ENCODE assay signal across 14 mouse cellular contexts in the genomic region with DNA sequence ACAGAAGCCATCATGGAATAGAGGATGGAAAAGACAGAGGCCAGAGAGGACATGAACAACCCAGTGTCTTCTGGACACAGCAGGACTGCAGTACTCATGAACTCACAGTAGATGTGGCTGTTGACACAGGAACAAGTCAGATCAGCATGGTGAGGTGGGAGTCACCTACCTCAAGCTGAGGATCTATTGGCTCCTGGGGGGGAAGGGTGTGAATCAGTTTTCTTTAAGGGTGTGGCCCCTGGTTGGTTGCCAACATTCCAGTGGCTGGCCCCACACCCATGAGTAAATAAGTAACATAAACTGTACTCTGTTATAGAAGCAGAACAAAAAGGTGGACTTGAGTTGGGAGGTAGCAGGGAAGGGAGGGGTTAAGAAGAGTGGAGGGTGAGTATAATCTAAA.
DNase-seq lines count a peak whose midpoint lies in the region; ATAC-seq and TF ChIP-seq lines count a peak whose summit lies in the region.
"Had no signal": no experiment of that assay in that cellular context is flagged by ENCODE, and none has a peak within 500 bp of the region (broad histone marks: within the 10 kb centered on the region; RNA-seq: fewer than 3 reads in every experiment).

No protein-coding gene starts in this region.

- TF ChIP-seq CTCF in gastrocnemius, adult 2 months (IDR thresholded peaks at IDR 0.05), result peak; percentile 9; the same call in 1 of the 2 replicates
- peak; percentile 38; the same call in 1 of the 2 replicates for TF ChIP-seq CTCF in small intestine, adult 2 months (IDR thresholded peaks at IDR 0.05; ENCODE audit: extremely low read depth, insufficient read length, insufficient replicate concordance, low read depth, low read length)

- H3K27me3 ChIP-seq in lung, embryonic 16.5 days (ENCODE audit: control insufficient read depth, insufficient read depth, low read depth, low read length), result no peaks in the 10 kb centered on the region
- H3K27me3 ChIP-seq in small intestine, adult 2 months (ENCODE audit: control insufficient read depth, insufficient read depth, low read length), result no peaks in the 10 kb centered on the region
- H3K27me3 ChIP-seq: liver, embryonic 13.5 days; midbrain, embryonic 15.5 days had no signal

- no peak overlapping the region for H3K27ac ChIP-seq in gastrocnemius, adult 2 months
- no peak overlapping the region for H3K27ac ChIP-seq in lung, embryonic 16.5 days (ENCODE audit: low read length)
- no peak overlapping the region for H3K27ac ChIP-seq in small intestine, adult 2 months (ENCODE audit: insufficient read depth, low read depth, low read length)
- H3K27ac ChIP-seq: liver, embryonic 13.5 days; midbrain, embryonic 15.5 days had no signal

- no peak for DNase-seq in gastrocnemius, adult 2 months
- no peak for DNase-seq in gastrocnemius, adult 18-20 months (ENCODE audit: low spot score)
- DNase-seq in lung, postnatal 10 days, result no peak
- peak; percentile 12 for DNase-seq in kidney, adult 18-20 months
- no peak for DNase-seq in frontal cortex, postnatal 14 days (ENCODE audit: low spot score in 2 of 2)
- DNase-seq: adrenal gland, postnatal 36 days; cerebellum, adult 2 months; liver, embryonic 13.5 days; right cerebral cortex, adult 18-20 months had no signal

- H3K4me3 ChIP-seq in gastrocnemius, adult 2 months, result no peak overlapping the region
- no peak overlapping the region for H3K4me3 ChIP-seq in lung, embryonic 16.5 days (ENCODE audit: low read length)
- no peak overlapping the region for H3K4me3 ChIP-seq in small intestine, adult 2 months (ENCODE audit: low read depth, low read length)
- H3K4me3 ChIP-seq: liver, embryonic 13.5 days; midbrain, embryonic 15.5 days had no signal

- intact Hi-C loops in gastrocnemius, adult 2 months (cut with DNase I), result no loop called here

- H3K4me2 ChIP-seq in lung, embryonic 16.5 days (ENCODE audit: low read depth, low read length), result no peak overlapping the region
- H3K4me2 ChIP-seq: liver, embryonic 13.5 days; midbrain, embryonic 15.5 days had no signal

- H3K9me3 ChIP-seq in lung, embryonic 16.5 days (ENCODE audit: control insufficient read depth, low read length), result no peaks in the 10 kb centered on the region
- H3K9me3 ChIP-seq: liver, embryonic 13.5 days; midbrain, embryonic 15.5 days had no signal

- H3K36me3 ChIP-seq in lung, embryonic 16.5 days (ENCODE audit: control insufficient read depth, insufficient read depth, low read length), result no peaks in the 10 kb centered on the region
- H3K36me3 ChIP-seq in small intestine, adult 2 months (ENCODE audit: control insufficient read depth, insufficient read depth, low read length), result no peaks in the 10 kb centered on the region
- H3K36me3 ChIP-seq: liver, embryonic 13.5 days; midbrain, embryonic 15.5 days had no signal

- peaks cover 3% of the 10 kb centered on the region; the same call in 1 of the 2 replicates for H3K4me1 ChIP-seq in lung, embryonic 16.5 days (replicated peaks; ENCODE audit: control insufficient read depth, insufficient read depth, low read length)
- no peaks in the 10 kb centered on the region; the same call in 1 of the 2 replicates for H3K4me1 ChIP-seq in small intestine, adult 2 months (ENCODE audit: control insufficient read depth, insufficient read depth, insufficient read length, low read length)
- H3K4me1 ChIP-seq: liver, embryonic 13.5 days; midbrain, embryonic 15.5 days had no signal

- TF ChIP-seq POLR2A in small intestine, adult 2 months (IDR thresholded peaks at IDR 0.05; ENCODE audit: low read depth, low read length), result no peak

- H3K9ac ChIP-seq in lung, embryonic 16.5 days (ENCODE audit: low read length), result no peak overlapping the region
- H3K9ac ChIP-seq: liver, embryonic 13.5 days; midbrain, embryonic 15.5 days had no signal

- peak; percentile 54; the same call in 1 of the 2 replicates for ATAC-seq in lung, embryonic 16.5 days (ENCODE audit: low read depth)
- no peak for ATAC-seq in inflammation-experienced regulatory T-cells, adult 6 months
- ATAC-seq: forebrain, embryonic 14.5 days; midbrain, embryonic 15.5 days had no signal
